Mouse (Mus musculus) stomach, embryonic 16.5 days (tissue): ENCODE results near the gene Dscam. TPM values are rescaled to one million over a fixed set of nuclear protein-coding genes. Genes with fewer than 3 reads are reported as not detected.

Experiments used
- ATAC-seq: fragments of 200-750 bp; cut with Nextera tagmentation; 2 replicates; pipeline ENCODE4 v1.8.0; 2017; ENCODE audit warnings: moderate number of reproducible peaks, moderate TSS enrichment; ENCODE audit not compliant: insufficient read depth, low FRiP score
- H3K27ac ChIP-seq: fragments of 300-500 bp; sonication (generic); 2 replicates; pipeline ENCODE4 v1.5.1; 2014; ENCODE audit warnings: low read length
- H3K27me3 ChIP-seq: fragments of 300-500 bp; sonication (generic); 2 replicates; pipeline ENCODE4 v1.6.1; 2014; ENCODE audit warnings: low read length, control low read depth, mixed read lengths; ENCODE audit not compliant: control insufficient read depth, insufficient read depth
- H3K36me3 ChIP-seq: fragments of 300-500 bp; sonication (generic); 2 replicates; pipeline ENCODE4 v1.6.1; 2014; ENCODE audit warnings: low read length; ENCODE audit not compliant: control insufficient read depth, insufficient read depth
- H3K4me1 ChIP-seq: fragments of 300-500 bp; sonication (generic); 2 replicates; pipeline ENCODE4 v1.6.1; 2014; ENCODE audit warnings: low read length, control low read depth, mixed read lengths; ENCODE audit not compliant: control insufficient read depth, insufficient read depth
- H3K4me2 ChIP-seq: fragments of 300-500 bp; sonication (generic); 2 replicates; pipeline ENCODE4 v1.6.1; 2014; ENCODE audit warnings: low read depth, low read length, mixed read lengths
- H3K4me3 ChIP-seq: fragments of 300-500 bp; sonication (generic); replicated peaks from 2 replicates; pipeline ENCODE4 v1.5.1; 2014; ENCODE audit warnings: mild to moderate bottlenecking, low read length
- H3K9ac ChIP-seq: fragments of 300-500 bp; sonication (generic); 2 replicates; pipeline ENCODE4 v1.6.1; 2014; ENCODE audit warnings: low read length
- H3K9me3 ChIP-seq: fragments of 300-500 bp; sonication (generic); replicated peaks from 2 replicates; pipeline ENCODE4 v1.6.1; 2016; ENCODE audit warnings: low read length, control low read depth; ENCODE audit not compliant: control insufficient read depth
- WGBS: fragments of 180-500 bp; shearing (Covaris S2); extraction: QIAGEN DNeasy Blood & Tissue Kit; methylation state at CpG from one replicate; pipeline ENCODE4 v1.1.7; 2014; 5-methylcytosine and 5-hydroxymethylcytosine counted together
- polyA plus RNA-seq: library from polyadenylated mRNA; unstranded; fragments of >200 nt; fragmentation: Nextera tagmentation; extraction: Ambion mirVana; gene quantifications from 2 replicates; pipeline ENCODE4 v1.2.1, GENCODE M21; 2015

Gene Dscam
- polyA plus RNA-seq, 1 experiment from 2014 or later = 0.10 TPM

GRCm38 (mm10) chr16:96727836-96728774, 442.4 kb downstream of the Dscam start:
- 44% methylated on average over 13 of the region's 13 CpGs for WGBS
- no peak for ATAC-seq
- Histone ChIP-seq H3K4me3 (no peak overlapping the region), H3K27ac (no peak overlapping the region), H3K9me3 (no peaks in the 10 kb centered on the region), H3K9ac (no peak overlapping the region), H3K4me2 (no peak overlapping the region), H3K27me3 (no peaks in the 10 kb centered on the region), H3K4me1 (no peaks in the 10 kb centered on the region), H3K36me3 (no peaks in the 10 kb centered on the region)

- no peak overlapping the region for H3K4me2 ChIP-seq
- 77% methylated on average over 8 of the region's 8 CpGs for WGBS
- H3K4me3 ChIP-seq = no peak overlapping the region
- no peaks in the 10 kb centered on the region for H3K36me3 ChIP-seq
- H3K4me1 ChIP-seq = no peaks in the 10 kb centered on the region
- no peaks in the 10 kb centered on the region for H3K27me3 ChIP-seq
- no peak overlapping the region for H3K9ac ChIP-seq
- no peaks in the 10 kb centered on the region for H3K9me3 ChIP-seq
- no peak for ATAC-seq
- H3K27ac ChIP-seq = no peak overlapping the region
Observed at GRCm38 (mm10) chr16:96725071-96725724, 445.4 kb downstream of the Dscam start.

GRCm38 (mm10) chr16:96724591-96724990, 446.0 kb downstream of the Dscam start:
- Histone ChIP-seq H3K36me3 (no peaks in the 10 kb centered on the region), H3K4me3 (no peak overlapping the region), H3K27me3 (no peaks in the 10 kb centered on the region), H3K4me2 (no peak overlapping the region), H3K27ac (no peak overlapping the region), H3K4me1 (no peaks in the 10 kb centered on the region), H3K9me3 (no peaks in the 10 kb centered on the region), H3K9ac (no peak overlapping the region)
- 50% methylated on average over 5 of the region's 5 CpGs for WGBS
- ATAC-seq = no peak

GRCm38 (mm10) chr16:96724123-96724522, 446.4 kb downstream of the Dscam start:
- Histone ChIP-seq H3K27ac (no peak overlapping the region), H3K4me2 (no peak overlapping the region), H3K9me3 (no peaks in the 10 kb centered on the region), H3K36me3 (no peaks in the 10 kb centered on the region), H3K27me3 (no peaks in the 10 kb centered on the region), H3K4me3 (no peak overlapping the region), H3K9ac (no peak overlapping the region), H3K4me1 (no peaks in the 10 kb centered on the region)
- 81% methylated on average over 3 of the region's 3 CpGs for WGBS
- ATAC-seq = no peak

GRCm38 (mm10) chr16:96723066-96723669, 447.4 kb downstream of the Dscam start:
- Histone ChIP-seq H3K36me3 (no peaks in the 10 kb centered on the region), H3K4me3 (no peak overlapping the region), H3K27ac (no peak overlapping the region), H3K9me3 (no peaks in the 10 kb centered on the region), H3K4me1 (no peaks in the 10 kb centered on the region), H3K27me3 (no peaks in the 10 kb centered on the region), H3K9ac (no peak overlapping the region), H3K4me2 (no peak overlapping the region)
- no peak for ATAC-seq
- WGBS = 93% methylated on average over 2 of the region's 2 CpGs

GRCm38 (mm10) chr16:96722135-96722534, 448.4 kb downstream of the Dscam start:
- Histone ChIP-seq H3K4me3 (no peak overlapping the region), H3K9ac (no peak overlapping the region), H3K4me2 (no peak overlapping the region), H3K4me1 (no peaks in the 10 kb centered on the region), H3K36me3 (no peaks in the 10 kb centered on the region), H3K27me3 (no peaks in the 10 kb centered on the region), H3K9me3 (no peaks in the 10 kb centered on the region), H3K27ac (no peak overlapping the region)
- no peak for ATAC-seq
- WGBS = 58% methylated on average over 3 of the region's 3 CpGs

GRCm38 (mm10) chr16:96721241-96721640, 449.3 kb downstream of the Dscam start:
- no peaks in the 10 kb centered on the region for H3K9me3 ChIP-seq
- no peaks in the 10 kb centered on the region for H3K27me3 ChIP-seq
- ATAC-seq = no peak
- no peak overlapping the region for H3K4me2 ChIP-seq
- H3K9ac ChIP-seq = no peak overlapping the region
- H3K4me3 ChIP-seq = no peak overlapping the region
- 69% methylated on average over 9 of the region's 9 CpGs for WGBS
- H3K36me3 ChIP-seq = no peaks in the 10 kb centered on the region
- no peaks in the 10 kb centered on the region for H3K4me1 ChIP-seq
- H3K27ac ChIP-seq = no peak overlapping the region

GRCm38 (mm10) chr16:96720666-96721065, 449.9 kb downstream of the Dscam start:
- H3K27ac ChIP-seq = no peak overlapping the region
- H3K4me1 ChIP-seq = no peaks in the 10 kb centered on the region
- no peak for ATAC-seq
- no peak overlapping the region for H3K4me3 ChIP-seq
- no peaks in the 10 kb centered on the region for H3K27me3 ChIP-seq
- H3K9ac ChIP-seq = no peak overlapping the region
- WGBS = 70% methylated on average over 5 of the region's 5 CpGs
- no peaks in the 10 kb centered on the region for H3K36me3 ChIP-seq
- H3K9me3 ChIP-seq = no peaks in the 10 kb centered on the region
- H3K4me2 ChIP-seq = no peak overlapping the region

- H3K9ac ChIP-seq = no peak overlapping the region
- H3K4me1 ChIP-seq = no peaks in the 10 kb centered on the region
- 3% methylated on average over 2 of the region's 2 CpGs for WGBS
- ATAC-seq = no peak
- no peak overlapping the region for H3K4me2 ChIP-seq
- no peaks in the 10 kb centered on the region for H3K27me3 ChIP-seq
- no peak overlapping the region for H3K27ac ChIP-seq
- H3K9me3 ChIP-seq = no peaks in the 10 kb centered on the region
- H3K36me3 ChIP-seq = no peaks in the 10 kb centered on the region
- H3K4me3 ChIP-seq = no peak overlapping the region
Observed at GRCm38 (mm10) chr16:96718221-96718620, 452.3 kb downstream of the Dscam start.
